Mouse (Mus musculus) MEL (cell line): ENCODE data around the gene Rac1. TPM values are rescaled to one million over a fixed set of nuclear protein-coding genes. Genes with fewer than 3 reads are reported as not detected.

Experiments
- DNase-seq: peaks from one replicate; pipeline ENCODE4 v3.0.0; 2011; ENCODE audit warnings: low read depth, low spot score
- H3K27ac ChIP-seq: 2 replicates; pipeline ENCODE4 v1.5.1; 2012; ENCODE audit warnings: low read depth, mild to moderate bottlenecking, control low read depth, low read length, moderate library complexity; ENCODE audit not compliant: control insufficient read depth
- H3K27me3 ChIP-seq, 2 experiments: fragments of 150-350 bp in 1 of 2; sonication (generic) in 1 of 2; 2 replicates each; pipeline ENCODE4 v1.6.1; 2012; ENCODE audit warnings: low read length in 2 of 2, mild to moderate bottlenecking in 2 of 2, improper control_type of control experiment in 1 of 2, moderate library complexity in 1 of 2; ENCODE audit not compliant: insufficient read depth in 2 of 2, control insufficient read depth in 1 of 2
- H3K36me3 ChIP-seq, 2 experiments: 2 replicates each; pipeline ENCODE4 v1.6.1; 2012 to 2014; ENCODE audit warnings: low read length in 2 of 2, improper control_type of control experiment in 1 of 2, inconsistent platforms in 1 of 2, mild to moderate bottlenecking in 1 of 2; ENCODE audit not compliant: insufficient read depth in 2 of 2, control insufficient read depth in 1 of 2
- H3K4me1 ChIP-seq, 2 experiments: fragments of 150-350 bp in 1 of 2; sonication (generic) in 1 of 2; 2 replicates each; pipeline ENCODE4 v1.6.1; 2012; ENCODE audit warnings: low read length in 2 of 2, improper control_type of control experiment in 1 of 2, mild to moderate bottlenecking in 1 of 2; ENCODE audit not compliant: insufficient read depth in 2 of 2, control insufficient read depth in 1 of 2
- H3K4me3 ChIP-seq, 2 experiments: fragments of 150-350 bp in 1 of 2; sonication (generic) in 1 of 2; 2 replicates each; pipeline ENCODE4 v1.5.1; 2012; ENCODE audit warnings: low read depth in 2 of 2, low read length in 2 of 2, mild to moderate bottlenecking in 2 of 2, moderate library complexity in 2 of 2, control low read depth in 1 of 2, improper control_type of control experiment in 1 of 2; ENCODE audit not compliant: control insufficient read depth in 1 of 2, insufficient read depth in 1 of 2
- H3K79me2 ChIP-seq: 2 replicates; pipeline ENCODE4 v1.6.1; 2012; ENCODE audit warnings: mild to moderate bottlenecking, low read length, moderate library complexity; ENCODE audit not compliant: control insufficient read depth, poor library complexity, insufficient read depth
- H3K9ac ChIP-seq: 2 replicates; pipeline ENCODE4 v1.6.1; 2012; ENCODE audit warnings: low read depth, mild to moderate bottlenecking, control low read depth, low read length, moderate library complexity; ENCODE audit not compliant: control insufficient read depth, poor library complexity, severe bottlenecking
- H3K9me3 ChIP-seq: fragments of 150-350 bp; sonication (generic); replicated peaks from 2 replicates; pipeline ENCODE4 v1.6.1; 2012; ENCODE audit warnings: mild to moderate bottlenecking, low read length, improper control_type of control experiment, moderate library complexity; ENCODE audit not compliant: insufficient read depth
- CTCF ChIP-seq, 3 experiments: IDR thresholded peaks in 2 of 3; conservative IDR thresholded peaks in 1 of 3; 2 replicates each; pipeline ENCODE4 v1.5.1; 2011 to 2012; ENCODE audit warnings: low read length in 3 of 3, low read depth in 2 of 3, mild to moderate bottlenecking in 2 of 3, improper control_type of control experiment in 1 of 3, inconsistent platforms in 1 of 3, mixed read lengths in 1 of 3, moderate library complexity in 1 of 3; ENCODE audit not compliant: control insufficient read depth in 1 of 3, insufficient read depth in 1 of 3, poor library complexity in 1 of 3, severe bottlenecking in 1 of 3
- E2F4 ChIP-seq: IDR thresholded peaks from 2 replicates; pipeline ENCODE4 v1.6.1; 2011; ENCODE audit warnings: low read depth, low read length, improper control_type of control experiment, borderline replicate concordance
- ELF1 ChIP-seq: IDR thresholded peaks from 2 replicates; pipeline ENCODE4 v1.6.1; 2014; ENCODE audit warnings: low read depth, mild to moderate bottlenecking, inconsistent platforms, low read length, improper control_type of control experiment, moderate library complexity
- EP300 ChIP-seq, 2 experiments: IDR thresholded peaks; 2 replicates each; pipeline ENCODE4 v1.6.1; 2011; ENCODE audit warnings: improper control_type of control experiment in 2 of 2, low read length in 2 of 2, low read depth in 1 of 2, mild to moderate bottlenecking in 1 of 2
- ETS1 ChIP-seq: IDR thresholded peaks from 2 replicates; pipeline ENCODE4 v1.6.1; 2012; ENCODE audit warnings: low read depth, mild to moderate bottlenecking, inconsistent platforms, low read length, improper control_type of control experiment, moderate library complexity
- GABPA ChIP-seq: IDR thresholded peaks from 2 replicates; pipeline ENCODE4 v1.6.1; 2012; ENCODE audit warnings: low read depth, mild to moderate bottlenecking, inconsistent platforms, low read length, improper control_type of control experiment, moderate library complexity
- HCFC1 ChIP-seq: IDR thresholded peaks from 2 replicates; pipeline ENCODE4 v1.6.1; 2012; ENCODE audit warnings: low read depth, mild to moderate bottlenecking, inconsistent platforms, low read length, improper control_type of control experiment, moderate library complexity
- JUND ChIP-seq: IDR thresholded peaks from 2 replicates; pipeline ENCODE4 v1.6.1; 2011; ENCODE audit warnings: low read depth, mild to moderate bottlenecking, improper control_type of control experiment, low read length
- MAFK ChIP-seq: IDR thresholded peaks from 2 replicates; pipeline ENCODE4 v1.6.1; 2011; ENCODE audit warnings: low read depth, mild to moderate bottlenecking, low read length, improper control_type of control experiment, borderline replicate concordance
- MAX ChIP-seq: IDR thresholded peaks from 2 replicates; pipeline ENCODE4 v1.6.1; 2011; ENCODE audit warnings: low read length, improper control_type of control experiment
- MEF2A ChIP-seq: IDR thresholded peaks from 2 replicates; pipeline ENCODE4 v1.6.1; 2014; ENCODE audit warnings: low read depth, mild to moderate bottlenecking, inconsistent platforms, low read length, improper control_type of control experiment; ENCODE audit not compliant: poor library complexity, insufficient replicate concordance, severe bottlenecking; ENCODE audit errors: extremely low read depth
- MYB ChIP-seq: IDR thresholded peaks from 2 replicates; pipeline ENCODE4 v1.6.1; 2011; ENCODE audit warnings: mild to moderate bottlenecking, low read depth, low read length, improper control_type of control experiment
- POLR2AphosphoS5 ChIP-seq: IDR thresholded peaks from 2 replicates; pipeline ENCODE4 v1.6.1; 2012; ENCODE audit warnings: low read depth, borderline replicate concordance, mild to moderate bottlenecking, inconsistent platforms, low read length, moderate library complexity, mixed read lengths
- SIN3A ChIP-seq: IDR thresholded peaks from 2 replicates; pipeline ENCODE4 v1.6.1; 2012; ENCODE audit warnings: low read length, improper control_type of control experiment, inconsistent platforms
- SMC3 ChIP-seq: IDR thresholded peaks from 2 replicates; pipeline ENCODE4 v1.6.1; 2011; ENCODE audit warnings: low read depth, low read length, improper control_type of control experiment
- TAL1 ChIP-seq: IDR thresholded peaks from 2 replicates; pipeline ENCODE4 v1.6.1; 2012; ENCODE audit warnings: mild to moderate bottlenecking, inconsistent platforms, low read length, moderate library complexity, mixed read lengths
- TBP ChIP-seq: IDR thresholded peaks from 2 replicates; pipeline ENCODE4 v1.8.0; 2011; ENCODE audit warnings: low read depth, low read length, improper control_type of control experiment
- USF1 ChIP-seq: IDR thresholded peaks from 2 replicates; pipeline ENCODE4 v1.6.1; 2014; ENCODE audit warnings: low read depth, mild to moderate bottlenecking, inconsistent platforms, low read length, improper control_type of control experiment, moderate library complexity
- USF2 ChIP-seq, 2 experiments: IDR thresholded peaks; 2 replicates each; pipeline ENCODE4 v1.6.1; 2011 to 2012; ENCODE audit warnings: improper control_type of control experiment in 2 of 2, low read length in 2 of 2, borderline replicate concordance in 1 of 2, inconsistent platforms in 1 of 2, low read depth in 1 of 2, mild to moderate bottlenecking in 1 of 2; ENCODE audit not compliant: insufficient read depth in 1 of 2
- ZKSCAN1 ChIP-seq: IDR thresholded peaks from 2 replicates; pipeline ENCODE4 v1.6.1; 2012; ENCODE audit warnings: low read depth, mild to moderate bottlenecking, inconsistent platforms, low read length, improper control_type of control experiment, moderate library complexity
- ZMIZ1 ChIP-seq: IDR thresholded peaks from 2 replicates; pipeline ENCODE4 v1.6.1; 2012; ENCODE audit warnings: low read depth, mild to moderate bottlenecking, inconsistent platforms, low read length, improper control_type of control experiment, moderate library complexity
- polyA plus RNA-seq, 2 experiments: library from polyadenylated mRNA; stranded (reverse) in 1 of 2; unstranded in 1 of 2; fragments of >175 nt in 1 of 2; fragments of >200 nt in 1 of 2; gene quantifications; 2 replicates each; pipeline versions ENCODE4 v1.2.1 to v1.2.4; 2012; ENCODE audit warnings: low replicate concordance in 2 of 2, low read depth in 1 of 2; ENCODE audit not compliant: insufficient read length in 2 of 2, insufficient read depth in 1 of 2, missing spikeins in 1 of 2
- total RNA-seq: library from RNA; depleted of rRNA; stranded (reverse); fragments of 300-350 nt; gene quantifications from 2 replicates; pipeline ENCODE4 v1.2.3, GENCODE M21; 2012

The Rac1 gene
- total and polyA plus RNA-seq, 3 experiments = 105 to 251 (median 134) TPM

DNA sequence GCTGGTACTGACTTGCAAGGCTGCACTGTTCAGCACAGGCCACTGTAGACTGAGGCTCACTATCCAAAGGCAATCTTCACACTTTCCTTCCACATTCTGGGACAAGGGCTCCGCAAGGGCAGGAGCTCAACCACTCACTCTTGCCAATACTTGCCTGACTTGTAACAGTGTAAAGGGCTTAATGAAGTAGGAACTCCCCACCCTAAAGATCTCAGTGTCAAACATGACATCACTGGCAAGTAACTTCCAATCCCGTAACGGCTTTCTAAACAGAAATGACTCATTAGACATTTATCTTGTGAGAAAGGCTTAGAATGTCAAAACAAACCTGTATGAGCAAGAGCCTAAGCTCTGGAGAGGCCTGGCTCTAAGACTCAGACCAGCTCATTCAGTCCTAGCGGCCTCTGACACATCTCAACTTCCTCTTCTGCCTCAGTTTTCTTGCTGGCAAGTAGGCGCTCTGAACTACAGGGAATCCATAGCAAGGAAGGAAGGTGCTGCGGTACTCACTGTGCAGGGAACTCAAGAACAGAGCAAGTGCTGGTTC, 9.7 kb downstream of the Rac1 start:
- peaks cover 7 to 17% of the 10 kb centered on the region in 2 experiments for H3K36me3 ChIP-seq
- H3K27me3 ChIP-seq = no peaks in the 10 kb centered on the region
- no peak overlapping the region for H3K4me3 ChIP-seq
- H3K9me3 ChIP-seq = no peaks in the 10 kb centered on the region
- no peak overlapping the region for H3K9ac ChIP-seq
- peaks cover 60% of the 10 kb centered on the region for H3K79me2 ChIP-seq
- H3K4me1 ChIP-seq = peaks cover 0 to 2% of the 10 kb centered on the region in 2 experiments; a peak in 2 of 4 replicates
- 0 out of 2 replicates have a peak, but pooled peaks have one; percentile 24 for TF ChIP-seq SIN3A
- no peak for TF ChIP-seq GABPA
- no peak for TF ChIP-seq ZMIZ1
- TF ChIP-seq TBP = peak; percentile 63
- TF ChIP-seq ETS1 = peak; percentile 45; the same call in 1 of the 2 replicates
- TF ChIP-seq USF2 (IDR thresholded peaks at IDR 0.05; ENCODE audit: borderline replicate concordance in 1 of 2, insufficient read depth in 1 of 2, low read depth in 1 of 2, low read length in 2 of 2) = no peak
- TF ChIP-seq CTCF (IDR thresholded peaks at IDR 0.05 in 2 of 3, conservative IDR thresholded peaks at IDR 0.05 in 1 of 3; ENCODE audit: control insufficient read depth in 1 of 3, insufficient read depth in 1 of 3, low read depth in 2 of 3, low read length in 3 of 3, poor library complexity in 1 of 3, severe bottlenecking in 1 of 3) = no peak
- H3K27ac ChIP-seq = peak overlapping the region; percentile 21; the same call in 1 of the 2 replicates
- peak; percentile 79 for DNase-seq

DNA sequence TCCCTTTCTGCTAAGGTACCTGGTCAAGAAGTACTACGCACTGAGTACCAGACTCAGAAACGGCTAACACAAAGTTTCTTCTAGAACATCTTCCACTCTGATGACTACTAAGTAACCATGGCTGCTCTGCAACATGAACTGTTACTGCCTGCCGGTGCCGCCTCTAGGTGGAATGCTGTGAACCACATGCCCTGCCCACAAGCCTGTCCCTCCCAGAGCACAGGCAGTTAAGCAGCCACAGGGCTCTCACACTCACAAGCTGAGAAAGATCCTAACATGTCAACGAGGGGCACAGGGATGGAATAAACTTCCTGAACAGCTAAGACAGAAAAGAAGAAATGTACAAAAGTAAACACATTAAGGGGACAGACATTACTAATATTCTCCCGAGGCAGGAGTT, 10.4 kb downstream of the Rac1 start:
- peaks cover 0 to 2% of the 10 kb centered on the region in 2 experiments; a peak in 2 of 4 replicates for H3K4me1 ChIP-seq
- peaks cover 54% of the 10 kb centered on the region for H3K79me2 ChIP-seq
- H3K27ac ChIP-seq = no peak overlapping the region
- H3K9me3 ChIP-seq = no peaks in the 10 kb centered on the region
- TF ChIP-seq CTCF (IDR thresholded peaks at IDR 0.05 in 2 of 3, conservative IDR thresholded peaks at IDR 0.05 in 1 of 3; ENCODE audit: control insufficient read depth in 1 of 3, insufficient read depth in 1 of 3, low read depth in 2 of 3, low read length in 3 of 3, poor library complexity in 1 of 3, severe bottlenecking in 1 of 3) = no peak
- no peak for TF ChIP-seq HCFC1
- TF ChIP-seq POLR2AphosphoS5 = no peak
- TF ChIP-seq, all 39 proteins: peak for 0
- Histone ChIP-seq H3K4me3 (no peak overlapping the region), H3K36me3 (peaks cover 7 to 20% of the 10 kb centered on the region in 2 experiments), H3K9ac (no peak overlapping the region), H3K27me3 (no peaks in the 10 kb centered on the region)
- no peak for DNase-seq

DNA sequence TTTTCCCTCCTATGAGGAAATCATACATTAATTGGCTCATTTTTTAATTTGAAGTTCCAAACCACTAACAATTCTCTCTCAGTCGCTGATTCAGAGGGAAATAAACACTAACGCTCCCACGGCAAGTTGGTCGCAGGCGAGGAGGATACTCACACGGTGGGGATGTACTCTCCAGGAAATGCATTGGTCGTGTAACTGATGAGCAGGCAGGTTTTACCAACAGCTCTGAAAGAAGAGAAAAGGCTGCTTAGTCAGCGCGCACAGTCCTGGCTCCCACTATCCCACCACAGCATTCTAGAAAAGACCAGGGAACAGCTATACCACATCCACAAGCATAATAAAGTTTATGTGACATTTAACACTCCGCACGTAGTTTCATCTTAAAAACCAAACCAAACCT, 10.8 kb downstream of the Rac1 start:
- Histone ChIP-seq H3K36me3 (peaks cover 7 to 23% of the 10 kb centered on the region in 2 experiments), H3K79me2 (peaks cover 54% of the 10 kb centered on the region), H3K9ac (no peak overlapping the region), H3K4me3 (no peak overlapping the region), H3K27me3 (no peaks in the 10 kb centered on the region), H3K4me1 (peaks cover 0 to 2% of the 10 kb centered on the region in 2 experiments; a peak in 2 of 4 replicates), H3K27ac (no peak overlapping the region), H3K9me3 (no peaks in the 10 kb centered on the region)
- TF ChIP-seq TAL1 (no peak), ELF1 (no peak), EP300 (IDR thresholded peaks at IDR 0.05; ENCODE audit: low read depth in 1 of 2, low read length in 2 of 2) (no peak), JUND (no peak), ZKSCAN1 (no peak), USF1 (no peak), SMC3 (no peak), MYB (no peak), MAFK (no peak), ZMIZ1 (no peak), E2F4 (no peak), MEF2A (no peak), MAX (no peak)
- DNase-seq = no peak
